Mouse (Mus musculus): ENCODE results near the gene Klhl5. TPM values are rescaled to one million over a fixed set of nuclear protein-coding genes. Genes with fewer than 3 reads are reported as not detected.

Gene Klhl5
- total RNA-seq, 2 experiments from 2014 or later = 35.4 to 38.7 TPM

DNA sequence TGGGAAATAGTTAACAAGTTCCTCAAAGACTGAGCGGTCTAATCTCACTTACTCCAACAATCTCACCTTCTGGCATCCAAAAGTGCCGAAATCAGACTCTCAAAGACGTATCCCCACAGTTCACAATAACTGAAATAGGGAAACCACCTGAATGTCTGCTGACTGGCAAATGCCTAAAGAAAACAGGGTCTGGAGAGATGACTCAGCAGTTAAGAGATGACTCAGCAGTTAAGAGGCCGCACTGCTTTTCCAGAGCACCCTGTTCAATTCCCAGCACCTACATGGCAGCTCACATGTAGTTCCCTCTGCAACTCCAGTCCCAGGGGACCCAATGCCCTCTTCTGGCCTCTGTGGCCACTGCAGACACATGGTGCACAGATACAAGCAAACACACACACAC, 29.3 kb upstream of the Klhl5 start:
- intact Hi-C loops (cut with DNase I) = no loop called here
- Histone ChIP-seq H3K27ac (no peak overlapping the region), H3K4me3 (no peak overlapping the region)
- no peak for TF ChIP-seq CTCF (IDR thresholded peaks at IDR 0.05)
- DNase-seq (ENCODE audit: extremely low spot score in 1 of 2, low spot score in 2 of 2) = no peak

DNA sequence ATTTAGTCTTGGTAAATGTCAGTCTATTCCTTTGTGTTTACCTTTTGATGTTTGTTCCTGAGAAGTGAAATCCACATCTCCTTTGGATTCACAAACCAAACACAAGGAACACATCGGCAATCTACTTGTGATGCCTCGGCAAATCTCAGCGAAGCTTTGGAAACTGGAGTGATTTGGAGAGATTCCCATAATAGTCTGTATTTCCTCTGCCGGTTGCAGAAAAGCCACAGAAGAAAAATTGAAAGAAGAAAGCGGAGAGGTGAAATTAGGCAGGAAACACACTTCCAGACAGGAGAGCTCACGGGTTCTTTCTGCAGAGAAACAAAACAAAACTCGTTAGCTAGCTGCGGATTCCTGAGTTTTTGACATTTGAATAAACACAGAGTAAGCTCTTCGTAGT, 27.5 kb upstream of the Klhl5 start:
- intact Hi-C loops (cut with DNase I) = no loop called here

DNA sequence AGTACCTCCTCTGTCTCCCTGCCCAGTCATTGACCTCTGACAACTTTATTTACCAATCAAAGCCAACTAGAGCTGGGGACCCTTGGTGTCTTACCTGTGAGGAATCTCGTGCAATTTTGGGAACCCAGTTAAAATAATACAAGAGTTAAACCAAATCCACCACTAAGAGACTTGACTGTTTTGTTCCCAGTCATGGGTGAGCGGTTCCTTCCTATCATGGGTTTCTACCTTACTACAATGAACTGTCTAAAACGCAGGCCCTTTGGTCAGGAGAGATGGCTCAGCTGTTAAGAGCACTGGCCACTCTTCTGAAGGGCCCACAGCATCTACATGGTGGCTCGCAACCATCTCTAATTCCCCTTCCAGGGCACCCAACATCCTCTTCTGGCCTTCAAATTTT, 25.5 kb upstream of the Klhl5 start:
- no peak for TF ChIP-seq CTCF (IDR thresholded peaks at IDR 0.05)
- no peak for DNase-seq (ENCODE audit: extremely low spot score in 1 of 2, low spot score in 2 of 2)
- no peak overlapping the region for H3K4me3 ChIP-seq
- no peak overlapping the region for H3K27ac ChIP-seq
- intact Hi-C loops (cut with DNase I) = no loop called here

More for the DNA sequence above, 27.5 kb upstream of the Klhl5 start:
- no peak for TF ChIP-seq CTCF (IDR thresholded peaks at IDR 0.05)
- peak overlapping the region; percentile 41 for H3K4me3 ChIP-seq
- peak in 1 of 2 experiments; percentile 28 for DNase-seq (ENCODE audit: extremely low spot score in 1 of 2, low spot score in 2 of 2)
- H3K27ac ChIP-seq = peak overlapping the region; percentile 80

DNA sequence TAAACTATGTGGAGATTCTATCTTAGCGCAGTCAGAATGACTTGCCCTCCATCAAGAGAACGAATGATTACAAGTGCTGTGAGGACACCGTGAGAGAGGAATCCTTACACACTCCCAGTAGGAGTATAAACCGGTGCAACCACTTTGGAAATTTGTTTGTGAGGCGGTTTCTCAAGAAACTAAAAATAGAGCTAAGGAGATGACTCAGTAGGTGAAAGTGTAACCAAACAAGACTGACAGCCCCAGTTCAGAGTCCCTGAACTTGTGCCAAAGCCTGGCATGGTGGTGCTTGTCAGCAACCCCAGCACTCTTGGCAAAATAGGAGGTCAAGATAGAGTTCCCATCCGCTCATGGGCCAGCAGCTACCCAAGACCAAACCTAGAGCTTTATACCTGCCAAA, 20.8 kb upstream of the Klhl5 start:
- intact Hi-C loops (cut with DNase I) = no loop called here
- no peak overlapping the region for H3K27ac ChIP-seq
- H3K4me3 ChIP-seq = no peak overlapping the region
- no peak for TF ChIP-seq CTCF (IDR thresholded peaks at IDR 0.05)
- no peak for DNase-seq (ENCODE audit: extremely low spot score in 1 of 2, low spot score in 2 of 2)

DNA sequence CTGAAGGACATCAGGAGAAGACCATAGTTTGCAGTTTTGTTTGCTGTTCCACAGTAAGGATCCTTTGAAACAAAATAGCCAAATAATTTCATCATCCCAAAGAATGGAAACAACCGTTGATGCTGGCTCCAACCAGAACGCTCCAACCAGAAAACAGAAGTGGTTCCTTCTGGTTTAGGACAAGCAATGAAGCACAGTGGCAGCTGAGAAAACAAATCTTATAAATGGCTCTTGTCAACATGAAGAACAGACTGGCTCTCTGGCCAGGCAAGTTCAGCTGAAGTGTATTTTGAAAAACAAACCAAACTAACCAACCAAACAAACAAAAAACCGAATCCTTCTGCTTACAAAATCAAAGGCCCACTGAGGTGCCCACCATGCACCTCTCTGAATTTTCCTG, 17.6 kb upstream of the Klhl5 start:
- H3K27ac ChIP-seq = no peak overlapping the region
- intact Hi-C loops (cut with DNase I) = no loop called here
- no peak for DNase-seq (ENCODE audit: extremely low spot score in 1 of 2, low spot score in 2 of 2)
- no peak for TF ChIP-seq CTCF (IDR thresholded peaks at IDR 0.05)
- no peak overlapping the region for H3K4me3 ChIP-seq

DNA sequence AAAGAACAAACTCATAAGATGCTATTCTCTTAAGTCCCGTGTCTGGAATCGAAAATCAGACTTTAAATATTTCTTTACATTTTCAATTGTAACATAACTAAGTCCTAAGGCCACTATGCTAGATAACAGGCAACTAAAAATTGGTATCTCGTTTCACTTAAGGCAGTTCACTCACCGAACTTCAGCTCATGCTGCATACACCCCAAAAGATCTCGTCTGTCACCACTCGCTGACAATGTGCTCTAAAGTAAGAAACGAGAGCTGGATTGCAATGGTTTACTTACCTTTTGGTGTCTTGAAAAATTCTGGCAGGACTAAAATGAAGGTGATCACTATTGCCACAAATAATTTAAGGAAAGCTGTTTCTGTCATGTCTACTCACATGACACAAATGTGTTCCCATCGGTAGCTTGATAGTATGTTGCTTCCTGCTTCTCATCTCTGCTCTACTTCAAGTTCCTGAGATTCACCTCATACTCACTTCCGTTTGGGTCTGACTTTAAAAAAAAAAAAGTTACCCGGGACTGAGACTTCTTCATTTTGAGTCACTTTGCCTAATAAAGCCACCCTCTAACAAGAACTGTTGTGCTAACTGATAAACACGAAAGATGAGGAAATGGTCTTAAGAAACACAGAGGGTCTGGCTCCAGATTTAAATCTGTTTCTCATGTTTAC, 16.0 kb upstream of the Klhl5 start:
- no peak for DNase-seq (ENCODE audit: extremely low spot score in 1 of 2, low spot score in 2 of 2)
- Histone ChIP-seq H3K4me3 (no peak overlapping the region), H3K27ac (no peak overlapping the region)
- TF ChIP-seq CTCF (IDR thresholded peaks at IDR 0.05) = no peak
- intact Hi-C loops (cut with DNase I) = no loop called here

DNA sequence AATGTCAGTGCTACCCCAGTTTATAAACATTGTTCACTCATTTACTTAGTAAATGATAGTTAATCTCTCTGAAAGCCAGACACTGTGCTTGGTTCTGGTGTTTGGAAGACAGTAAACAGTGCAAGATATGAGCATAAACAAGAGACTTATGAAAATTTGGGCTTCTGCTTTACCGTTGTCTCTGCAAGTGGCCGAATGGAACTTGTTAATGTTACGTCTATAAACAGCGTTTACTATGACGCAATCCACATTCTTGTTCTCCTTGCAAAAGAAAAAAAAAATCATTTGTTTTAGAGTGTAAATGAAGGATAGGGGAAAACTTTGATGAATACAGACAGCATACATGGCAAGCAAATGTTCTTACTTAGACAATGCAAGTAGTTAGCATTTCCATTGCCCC, 15.4 kb upstream of the Klhl5 start, which contains the start of gene Tmem156:
TSS of gene Tmem156 (minus strand) at position 212 of the 400 bp plus-strand sequence.
- H3K4me3 ChIP-seq = no peak within 1 kb of the TSS
- no peak for DNase-seq (ENCODE audit: extremely low spot score in 1 of 2, low spot score in 2 of 2)
- intact Hi-C loops (cut with DNase I) = no loop called here
- no peak within 1 kb of the TSS for H3K27ac ChIP-seq
- no peak for TF ChIP-seq CTCF (IDR thresholded peaks at IDR 0.05)

DNA sequence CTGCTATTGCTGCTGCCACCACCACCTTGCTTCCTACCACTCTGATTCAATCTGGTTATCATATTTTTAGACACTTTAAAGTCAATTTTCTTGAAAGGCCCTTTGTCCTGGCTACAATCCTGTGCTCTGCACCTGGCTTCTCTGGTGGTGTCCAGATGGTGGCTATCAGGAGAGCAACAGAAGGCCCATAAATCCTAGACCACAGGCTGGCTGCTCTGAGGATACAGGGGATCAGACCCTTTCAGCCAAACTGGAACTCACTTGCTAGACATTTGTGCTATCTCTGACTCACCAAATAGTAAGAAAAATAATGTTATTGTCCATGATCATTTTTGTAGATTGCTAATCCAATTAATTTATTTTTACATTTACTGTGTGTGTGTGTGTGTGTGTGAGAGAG, 13.6 kb upstream of the Klhl5 start:
- intact Hi-C loops (cut with DNase I) = no loop called here
- no peak for DNase-seq (ENCODE audit: extremely low spot score in 1 of 2, low spot score in 2 of 2)
- H3K27ac ChIP-seq = no peak overlapping the region
- TF ChIP-seq CTCF (IDR thresholded peaks at IDR 0.05) = no peak
- H3K4me3 ChIP-seq = no peak overlapping the region

DNA sequence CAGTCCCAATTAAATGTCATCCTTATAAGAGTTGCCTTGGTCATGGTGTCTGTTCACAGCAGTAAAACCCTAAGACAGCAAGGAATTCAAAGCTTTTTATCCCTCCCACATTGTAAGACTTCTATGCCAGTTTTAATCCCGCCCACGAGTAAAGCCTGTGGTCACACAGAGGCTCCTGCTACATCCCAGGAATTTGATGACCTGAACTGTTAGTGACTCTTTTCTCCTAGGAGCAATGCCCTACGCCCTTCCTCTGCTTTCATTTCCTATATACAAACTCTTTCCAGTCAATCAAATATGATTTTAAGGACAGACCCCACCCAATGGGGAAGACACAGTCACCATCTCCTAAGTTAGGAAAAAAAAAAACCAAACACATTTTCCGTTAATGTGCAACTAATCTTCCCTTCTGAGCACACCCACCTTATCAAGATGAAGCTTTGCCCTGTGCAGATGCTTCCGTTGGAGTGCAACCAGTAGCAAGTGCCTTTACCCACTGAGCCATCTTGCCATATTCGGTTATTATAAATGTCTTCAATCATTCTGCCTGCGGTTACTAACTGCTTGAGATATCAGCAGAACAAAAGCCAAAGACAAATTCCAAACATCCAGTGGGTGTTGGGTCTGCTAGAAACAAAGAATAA, 12.3 kb upstream of the Klhl5 start:
- intact Hi-C loops (cut with DNase I) = no loop called here

DNA sequence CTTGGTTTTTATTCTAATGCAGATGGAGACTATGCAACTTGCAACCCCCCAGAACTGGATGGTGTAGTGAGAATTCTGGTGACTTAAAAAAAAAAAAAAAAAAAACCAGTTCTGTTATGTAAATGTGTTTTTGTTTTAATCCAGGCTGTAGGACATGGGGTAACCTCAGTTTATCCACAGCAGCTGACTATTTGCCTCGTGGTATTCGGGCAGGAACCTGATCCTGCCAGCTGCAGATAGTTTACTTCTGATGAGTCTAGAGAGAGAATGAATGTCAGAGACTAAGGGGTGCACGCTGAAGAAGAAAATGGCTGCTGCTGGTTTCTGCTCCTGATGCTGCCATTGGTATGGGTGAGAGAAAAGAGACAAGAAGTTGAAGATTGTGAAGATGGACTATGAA, 11.3 kb upstream of the Klhl5 start:
- no peak for TF ChIP-seq CTCF (IDR thresholded peaks at IDR 0.05)
- intact Hi-C loops (cut with DNase I) = no loop called here
- no peak overlapping the region for H3K4me3 ChIP-seq
- no peak for DNase-seq (ENCODE audit: extremely low spot score in 1 of 2, low spot score in 2 of 2)
- no peak overlapping the region for H3K27ac ChIP-seq

More for the DNA sequence above, 12.3 kb upstream of the Klhl5 start:
- Histone ChIP-seq H3K4me3 (no peak overlapping the region), H3K27ac (no peak overlapping the region)
- TF ChIP-seq CTCF (IDR thresholded peaks at IDR 0.05) = no peak
- no peak for DNase-seq (ENCODE audit: extremely low spot score in 1 of 2, low spot score in 2 of 2)

DNA sequence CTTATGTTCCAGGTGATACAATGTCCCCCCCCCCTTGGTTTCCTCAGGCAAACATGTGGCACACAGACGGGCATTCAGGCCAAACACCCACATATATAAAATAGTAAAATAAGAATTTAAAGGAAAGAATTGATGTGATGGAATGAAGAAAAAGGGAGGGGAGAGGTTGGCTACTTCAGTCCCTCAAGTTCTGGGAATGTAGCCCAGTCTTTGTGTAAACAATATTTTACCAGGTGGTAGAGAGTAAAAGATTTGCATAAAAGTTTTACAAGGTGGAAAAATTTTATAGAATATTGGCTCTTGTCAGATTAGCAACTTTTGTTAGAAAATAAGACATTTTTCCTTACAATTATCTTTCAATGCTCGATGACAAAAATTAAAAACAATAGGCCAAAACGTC, 10.5 kb upstream of the Klhl5 start:
- no peak for DNase-seq (ENCODE audit: extremely low spot score in 1 of 2, low spot score in 2 of 2)
- intact Hi-C loops (cut with DNase I) = no loop called here

DNA sequence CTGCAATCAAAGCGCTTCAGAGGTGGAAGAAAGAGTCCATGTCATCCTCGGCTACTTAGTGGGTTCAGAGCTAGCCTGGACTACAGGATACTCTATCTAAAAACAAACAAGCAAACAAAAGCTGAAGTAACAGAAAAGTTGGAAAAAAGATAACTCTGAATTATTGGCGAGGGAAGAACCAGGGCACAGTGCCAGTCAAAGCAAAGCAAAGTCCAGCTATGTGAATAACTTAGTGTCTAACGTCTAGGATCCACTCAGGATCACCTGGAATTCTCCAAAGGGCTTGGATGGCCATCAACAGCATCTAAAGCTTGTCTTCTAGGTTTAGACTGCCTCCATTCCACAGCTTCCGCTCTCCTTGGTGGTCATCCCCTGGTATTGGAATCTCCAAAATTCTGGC, 9.9 kb upstream of the Klhl5 start:
- H3K27ac ChIP-seq = no peak overlapping the region
- H3K4me3 ChIP-seq = no peak overlapping the region
- TF ChIP-seq CTCF (IDR thresholded peaks at IDR 0.05) = no peak
- intact Hi-C loops (cut with DNase I) = no loop called here
- DNase-seq (ENCODE audit: extremely low spot score in 1 of 2, low spot score in 2 of 2) = no peak

More for the DNA sequence above, 10.5 kb upstream of the Klhl5 start:
- Histone ChIP-seq H3K4me3 (no peak overlapping the region), H3K27ac (no peak overlapping the region)
- TF ChIP-seq CTCF (IDR thresholded peaks at IDR 0.05) = no peak

DNA sequence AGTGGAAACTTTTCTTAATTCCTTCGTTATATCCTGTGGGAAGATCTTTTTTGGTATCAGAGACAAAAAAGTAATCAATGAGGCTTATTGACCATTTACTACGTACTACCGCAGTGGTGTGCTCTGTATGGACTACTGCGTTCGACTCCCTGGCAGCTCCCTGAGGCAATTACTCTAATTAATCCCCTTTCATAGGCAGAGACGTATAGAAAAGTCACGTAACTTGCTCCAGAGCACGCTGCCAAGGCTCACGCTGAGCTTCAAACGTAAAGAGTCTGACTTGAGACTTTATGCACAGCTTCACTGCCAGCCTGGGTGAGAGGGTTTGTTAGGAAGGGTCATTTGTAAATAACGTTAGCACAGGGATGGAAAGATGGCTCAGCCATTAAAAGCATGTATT, 7.3 kb upstream of the Klhl5 start:
- Histone ChIP-seq H3K4me3 (no peak overlapping the region), H3K27ac (no peak overlapping the region)
- intact Hi-C loops (cut with DNase I) = no loop called here
- DNase-seq (ENCODE audit: extremely low spot score in 1 of 2, low spot score in 2 of 2) = no peak
- no peak for TF ChIP-seq CTCF (IDR thresholded peaks at IDR 0.05)

All from left cerebral cortex, adult 2 months (tissue).